Mouse (Mus musculus) naive thymus-derived CD4-positive, alpha-beta T cell, adult 5 months (primary cell): Measurements from ENCODE around the gene Zfp518a. TPM values are rescaled to one million over a fixed set of nuclear protein-coding genes. Genes with fewer than 3 reads are reported as not detected.

Experiments
- polyA plus RNA-seq: library from polyadenylated mRNA; unstranded; fragments of 100-300 nt; shearing (Covaris generic); gene quantifications from one replicate; pipeline ENCODE4 v1.2.1, GENCODE M21; 2017

Zfp518a gene
- polyA plus RNA-seq = 10.5 TPM

GRCm38 (mm10) chr19:40894519-40895392, at the start of gene Zfp518a:
TSS of gene Zfp518a (plus strand) at chr19:40894705.

Other genes with a start within 250 kb of the Zfp518a start
- gene Cc2d2b, start 146.0 kb upstream of the Zfp518a start, polyA plus RNA-seq = not detected
- 2.2 TPM for gene Ccnj, start 63.4 kb upstream of the Zfp518a start, polyA plus RNA-seq
- gene Blnk, start 99.8 kb downstream of the Zfp518a start, polyA plus RNA-seq = not detected
- gene Dntt, start 134.6 kb downstream of the Zfp518a start, polyA plus RNA-seq = 10.3 TPM
- gene Opalin, start 182.4 kb downstream of the Zfp518a start, polyA plus RNA-seq = not detected